Mouse (Mus musculus) stomach, embryonic 15.5 days (tissue): ENCODE measurements around the gene Krtap5-4. TPM values are rescaled to one million over a fixed set of nuclear protein-coding genes. Genes with fewer than 3 reads are reported as not detected.
"Not testable (repeated sequence)": the region's sequence is repeated elsewhere in the genome, so short reads cannot be mapped to it uniquely, and the experiment has no call there.

Experiments
- ATAC-seq: fragments of 200-750 bp; cut with Nextera tagmentation; 2 replicates; pipeline ENCODE4 v1.8.0; 2017; ENCODE audit warnings: low read depth, moderate number of reproducible peaks, moderate TSS enrichment; ENCODE audit not compliant: insufficient read depth, low FRiP score
- H3K27ac ChIP-seq: fragments of 300-500 bp; sonication (generic); 2 replicates; pipeline ENCODE4 v1.5.1; 2015; ENCODE audit warnings: mild to moderate bottlenecking, inconsistent platforms
- H3K27me3 ChIP-seq: fragments of 300-500 bp; sonication (generic); replicated peaks from 2 replicates; pipeline ENCODE4 v1.6.1; 2015; ENCODE audit warnings: inconsistent platforms
- H3K36me3 ChIP-seq: fragments of 300-500 bp; sonication (generic); 2 replicates; pipeline ENCODE4 v1.6.1; 2015; ENCODE audit warnings: inconsistent platforms
- H3K4me1 ChIP-seq: fragments of 300-500 bp; sonication (generic); 2 replicates; pipeline ENCODE4 v1.6.1; 2015; ENCODE audit warnings: inconsistent platforms
- H3K4me2 ChIP-seq: fragments of 300-500 bp; sonication (generic); 2 replicates; pipeline ENCODE4 v1.6.1; 2015; ENCODE audit warnings: mild to moderate bottlenecking, inconsistent platforms
- H3K4me3 ChIP-seq: fragments of 300-500 bp; sonication (generic); replicated peaks from 2 replicates; pipeline ENCODE4 v1.5.1; 2015; ENCODE audit warnings: inconsistent platforms
- H3K9ac ChIP-seq: fragments of 300-500 bp; sonication (generic); 2 replicates; pipeline ENCODE4 v1.6.1; 2015; ENCODE audit warnings: inconsistent platforms
- H3K9me3 ChIP-seq: fragments of 300-500 bp; sonication (generic); 2 replicates; pipeline ENCODE4 v1.6.1; 2016; ENCODE audit warnings: inconsistent platforms
- WGBS: fragments of 180-500 bp; shearing (Covaris S2); methylation state at CpG from one replicate; pipeline ENCODE4 v1.1.7; 2015; 5-methylcytosine and 5-hydroxymethylcytosine counted together
- polyA plus RNA-seq: library from polyadenylated mRNA; unstranded; fragments of >200 nt; fragmentation: Nextera tagmentation; extraction: Ambion mirVana; gene quantifications from 2 replicates; pipeline ENCODE4 v1.2.1, GENCODE M21; 2015

Krtap5-4 gene
- polyA plus RNA-seq, 1 experiment from 2014 or later, result not detected

GRCm38 (mm10) chr7:142326714-142327445 lies 23.5 kb downstream of the Krtap5-4 start:
- 22% methylated on average over 9 of the region's 9 CpGs for WGBS
- Histone ChIP-seq H3K4me3 (no peak overlapping the region), H3K4me1 (peaks cover 29% of the 10 kb centered on the region), H3K36me3 (no peaks in the 10 kb centered on the region), H3K9me3 (no peaks in the 10 kb centered on the region), H3K27me3 (no peaks in the 10 kb centered on the region), H3K27ac (peak overlapping the region; percentile 79), H3K9ac (no peak overlapping the region), H3K4me2 (no peak overlapping the region)
- 0 out of 2 replicates have a peak, but pooled peaks have one; percentile 36 for ATAC-seq

DNA sequence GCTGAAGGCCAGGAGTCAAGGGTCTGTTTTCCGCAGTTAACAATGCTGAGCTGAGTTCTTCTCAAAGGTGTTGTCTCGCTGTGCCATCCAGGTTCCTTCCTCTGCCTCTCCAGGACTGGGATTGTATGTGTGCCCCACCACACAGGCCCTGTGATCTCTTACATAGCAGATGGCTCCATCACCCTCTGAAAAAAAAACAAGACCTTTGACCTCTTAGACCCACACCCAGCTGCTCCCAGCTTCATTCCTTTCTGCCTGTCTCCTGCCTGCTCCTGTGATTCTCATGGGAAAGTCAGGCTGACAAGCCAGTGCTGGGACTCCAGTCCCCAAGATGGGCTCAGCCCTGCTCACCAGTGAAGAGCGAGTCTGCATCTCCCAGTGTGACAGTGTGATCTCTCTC lies 25.2 kb downstream of the Krtap5-4 start:
- WGBS, result 73% methylated on average over 3 of the region's 3 CpGs
- no peaks in the 10 kb centered on the region for H3K27me3 ChIP-seq
- H3K4me2 ChIP-seq, result no peak overlapping the region
- H3K4me1 ChIP-seq, result peaks cover 29% of the 10 kb centered on the region
- peak overlapping the region; percentile 79; the same call in 1 of the 2 replicates for H3K27ac ChIP-seq
- no peak for ATAC-seq
- no peaks in the 10 kb centered on the region for H3K9me3 ChIP-seq
- H3K36me3 ChIP-seq, result no peaks in the 10 kb centered on the region
- H3K4me3 ChIP-seq, result no peak overlapping the region
- no peak overlapping the region for H3K9ac ChIP-seq

- Histone ChIP-seq H3K9ac (no peak overlapping the region), H3K27ac (peak overlapping the region; percentile 63)
- WGBS, result 28% methylated on average over 9 of the region's 9 CpGs
These were observed 26.9 kb downstream of the Krtap5-4 start for GRCm38 (mm10) chr7:142330271-142330724.

GRCm38 (mm10) chr7:142331281-142331680 lies 27.9 kb downstream of the Krtap5-4 start:
- no peaks in the 10 kb centered on the region for H3K27me3 ChIP-seq
- no peak overlapping the region for H3K4me2 ChIP-seq
- H3K27ac ChIP-seq, result peak overlapping the region; percentile 63; the same call in 1 of the 2 replicates
- peaks cover 33% of the 10 kb centered on the region for H3K4me1 ChIP-seq
- H3K4me3 ChIP-seq, result no peak overlapping the region
- 85% methylated on average over 4 of the region's 4 CpGs for WGBS
- no peaks in the 10 kb centered on the region for H3K9me3 ChIP-seq
- no peak for ATAC-seq
- no peaks in the 10 kb centered on the region for H3K36me3 ChIP-seq
- H3K9ac ChIP-seq, result no peak overlapping the region

More at GRCm38 (mm10) chr7:142330271-142330724, 26.9 kb downstream of the Krtap5-4 start:
- H3K36me3 ChIP-seq, result no peaks in the 10 kb centered on the region
- no peaks in the 10 kb centered on the region for H3K9me3 ChIP-seq
- no peak overlapping the region for H3K4me3 ChIP-seq
- H3K4me1 ChIP-seq, result peaks cover 33% of the 10 kb centered on the region
- peak; percentile 64 for ATAC-seq
- H3K27me3 ChIP-seq, result no peaks in the 10 kb centered on the region
- H3K4me2 ChIP-seq, result no peak overlapping the region

- Histone ChIP-seq H3K27ac (peak overlapping the region; percentile 54; the same call in 1 of the 2 replicates), H3K4me1 (peaks cover 27% of the 10 kb centered on the region; the same call in 1 of the 2 replicates)
- WGBS, result 63% methylated on average over 6 of the region's 9 CpGs
- H3K36me3 ChIP-seq, H3K4me3 ChIP-seq, H3K9ac ChIP-seq, ATAC-seq, H3K4me2 ChIP-seq, H3K9me3 ChIP-seq, H3K27me3 ChIP-seq: not testable (repeated sequence)
These were observed 29.4 kb downstream of the Krtap5-4 start for GRCm38 (mm10) chr7:142332741-142333140.

- H3K27me3 ChIP-seq, result no peaks in the 10 kb centered on the region
- no peak overlapping the region for H3K9ac ChIP-seq
- peak; percentile 72; the same call in 1 of the 2 replicates for ATAC-seq
- no peak overlapping the region for H3K4me2 ChIP-seq
- H3K9me3 ChIP-seq, result no peaks in the 10 kb centered on the region
- no peak overlapping the region for H3K4me3 ChIP-seq
- H3K4me1 ChIP-seq, result peaks cover 21% of the 10 kb centered on the region; the same call in 1 of the 2 replicates
- WGBS, result 4% methylated on average over 3 of the region's 3 CpGs
- H3K36me3 ChIP-seq, result no peaks in the 10 kb centered on the region
- no peak overlapping the region for H3K27ac ChIP-seq
These were observed 30.9 kb downstream of the Krtap5-4 start for GRCm38 (mm10) chr7:142334246-142334645.

DNA sequence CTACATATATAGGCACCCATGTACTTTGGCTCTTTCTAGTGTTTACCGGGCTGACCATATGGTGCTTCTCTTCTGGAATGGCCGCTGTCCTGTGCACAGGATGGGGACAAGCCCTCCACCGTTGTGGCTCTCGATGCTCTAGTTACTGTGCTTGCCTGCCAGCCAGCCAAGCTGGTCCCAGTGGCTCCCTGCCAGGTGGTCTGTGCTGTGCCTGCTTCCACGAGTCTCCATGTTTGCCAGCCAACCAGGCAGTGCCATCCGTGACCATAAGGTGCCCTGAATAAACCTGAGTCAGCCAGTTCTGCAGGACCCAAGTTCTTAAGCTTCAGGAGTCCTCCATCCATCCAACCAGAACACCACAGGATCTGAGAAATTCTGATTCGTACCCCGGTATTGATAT lies 31.8 kb downstream of the Krtap5-4 start:
- Histone ChIP-seq H3K4me3 (no peak overlapping the region), H3K4me2 (no peak overlapping the region), H3K9ac (no peak overlapping the region), H3K36me3 (no peaks in the 10 kb centered on the region), H3K27ac (no peak overlapping the region), H3K27me3 (no peaks in the 10 kb centered on the region), H3K4me1 (peaks cover 13% of the 10 kb centered on the region; the same call in 1 of the 2 replicates), H3K9me3 (no peaks in the 10 kb centered on the region)
- WGBS, result 88% methylated on average over 8 of the region's 8 CpGs
- ATAC-seq, result no peak

DNA sequence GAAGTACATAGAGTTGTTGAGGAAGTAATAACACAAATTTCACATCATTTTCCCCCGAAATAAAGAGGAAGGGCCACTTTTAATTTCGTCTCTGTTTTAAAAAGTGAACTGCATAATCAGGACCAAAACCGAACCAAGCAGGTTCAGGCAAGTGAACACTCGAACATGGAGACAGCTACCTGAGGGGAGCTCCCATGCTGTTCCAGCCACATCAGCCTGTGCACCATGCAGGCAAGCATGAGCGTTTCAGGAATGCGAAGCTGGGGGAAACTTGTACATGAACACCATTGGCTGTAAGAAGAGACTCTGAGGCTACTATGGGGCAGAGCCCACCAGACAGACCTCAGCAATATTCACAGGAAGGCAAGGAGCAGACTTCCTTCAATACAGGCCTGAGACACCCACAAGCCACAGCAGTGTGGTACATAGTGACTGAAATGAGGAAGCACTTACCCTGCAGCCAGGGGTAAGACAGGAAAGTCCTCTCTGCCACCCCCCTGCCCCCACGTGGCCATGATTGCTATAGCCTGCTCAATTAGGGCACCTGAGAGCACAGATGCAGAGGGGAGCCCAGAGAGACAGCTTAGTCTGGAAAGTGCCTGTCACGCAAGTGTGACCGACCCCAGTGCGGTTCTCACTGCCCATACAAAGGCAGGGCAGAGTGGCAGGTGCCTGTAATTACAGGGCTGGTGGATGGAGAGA lies 37.1 kb downstream of the Krtap5-4 start:
- Histone ChIP-seq H3K4me3 (no peak overlapping the region), H3K36me3 (no peaks in the 10 kb centered on the region), H3K9me3 (no peaks in the 10 kb centered on the region), H3K27ac (peak overlapping the region; percentile 22; the same call in 1 of the 2 replicates), H3K4me1 (peaks cover 6% of the 10 kb centered on the region; the same call in 1 of the 2 replicates), H3K4me2 (no peak overlapping the region; the same call in 1 of the 2 replicates), H3K27me3 (no peaks in the 10 kb centered on the region), H3K9ac (no peak overlapping the region)
- WGBS, result 55% methylated on average over 10 of the region's 10 CpGs
- ATAC-seq, result peak; percentile 21; the same call in 1 of the 2 replicates

- no peak overlapping the region for H3K4me2 ChIP-seq
- no peak overlapping the region for H3K4me3 ChIP-seq
- no peaks in the 10 kb centered on the region for H3K36me3 ChIP-seq
- H3K4me1 ChIP-seq, result peaks cover 6% of the 10 kb centered on the region; the same call in 1 of the 2 replicates
- H3K9me3 ChIP-seq, result no peaks in the 10 kb centered on the region
- no peak overlapping the region for H3K9ac ChIP-seq
- WGBS, result 49% methylated on average over 10 of the region's 10 CpGs
- peak overlapping the region; percentile 67 for H3K27ac ChIP-seq
- no peaks in the 10 kb centered on the region for H3K27me3 ChIP-seq
- peak; percentile 59; the same call in 1 of the 2 replicates for ATAC-seq
These were observed 38.4 kb downstream of the Krtap5-4 start for GRCm38 (mm10) chr7:142341564-142342246.

- peaks cover 6% of the 10 kb centered on the region; the same call in 1 of the 2 replicates for H3K4me1 ChIP-seq
- peak; percentile 24; the same call in 1 of the 2 replicates for ATAC-seq
- H3K4me3 ChIP-seq, result no peak overlapping the region
- no peaks in the 10 kb centered on the region for H3K36me3 ChIP-seq
- H3K27me3 ChIP-seq, result no peaks in the 10 kb centered on the region
- H3K4me2 ChIP-seq, result no peak overlapping the region
- WGBS, result 49% methylated on average over 3 of the region's 3 CpGs
- H3K9ac ChIP-seq, result no peak overlapping the region
- H3K9me3 ChIP-seq, result no peaks in the 10 kb centered on the region
- peak overlapping the region; percentile 65 for H3K27ac ChIP-seq
These were observed 38.9 kb downstream of the Krtap5-4 start for GRCm38 (mm10) chr7:142342247-142342640.

- H3K9me3 ChIP-seq, result no peaks in the 10 kb centered on the region
- peaks cover 4% of the 10 kb centered on the region; the same call in 1 of the 2 replicates for H3K4me1 ChIP-seq
- no peak overlapping the region for H3K4me2 ChIP-seq
- H3K27ac ChIP-seq, result no peak overlapping the region
- no peaks in the 10 kb centered on the region for H3K36me3 ChIP-seq
- H3K4me3 ChIP-seq, result no peak overlapping the region
- ATAC-seq, result no peak
- H3K27me3 ChIP-seq, result no peaks in the 10 kb centered on the region
- H3K9ac ChIP-seq, result no peak overlapping the region
- 47% methylated on average over 4 of the region's 4 CpGs for WGBS
These were observed 44.2 kb downstream of the Krtap5-4 start for GRCm38 (mm10) chr7:142347542-142347941.
